Mouse (Mus musculus): ENCODE data around the gene Gprin1. TPM values are rescaled to one million over a fixed set of nuclear protein-coding genes. Genes with fewer than 3 reads are reported as not detected.

The Gprin1 gene
- total and polyA plus RNA-seq, 3 experiments, result not detected

DNA sequence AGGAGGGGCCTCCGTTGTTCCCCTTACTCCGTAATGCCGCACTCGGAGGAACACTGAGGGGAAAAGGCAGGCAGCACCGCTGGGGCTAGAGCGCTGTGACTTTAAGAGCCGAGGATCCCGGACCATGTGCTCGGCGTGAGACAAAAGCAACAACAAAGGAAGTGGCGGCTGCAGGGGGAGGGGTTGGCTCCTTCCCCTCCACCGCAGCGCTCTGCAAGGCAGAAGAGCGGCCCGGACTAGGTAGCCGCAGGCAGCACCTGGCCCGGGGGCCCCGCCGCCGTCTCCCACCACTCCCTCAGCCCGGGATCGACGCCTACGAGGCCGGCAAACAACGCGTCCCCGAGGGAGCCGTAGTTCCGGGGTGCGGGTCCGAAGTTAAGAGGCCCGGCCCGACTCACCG is 62.6 kb downstream of the Gprin1 start:
- H3K9me3 ChIP-seq (replicated peaks; ENCODE audit: insufficient read depth, low read length), result no peaks in the 10 kb centered on the region
- peak; percentile 89 for DNase-seq (ENCODE audit: low read depth, low spot score)
- peak overlapping the region; percentile 79 to 87 for H3K4me3 ChIP-seq (ENCODE audit: control insufficient read depth in 1 of 2, insufficient read depth in 1 of 2, low read depth in 2 of 2, low read length in 2 of 2)
- peaks cover 50% of the 10 kb centered on the region for H3K79me2 ChIP-seq (ENCODE audit: control insufficient read depth, insufficient read depth, low read length, poor library complexity)
- TF ChIP-seq MYC (IDR thresholded peaks at IDR 0.05; ENCODE audit: low read depth, low read length) (peak; percentile 96), USF1 (IDR thresholded peaks at IDR 0.05; ENCODE audit: low read depth, low read length) (peak; percentile 62; the same call in 1 of the 2 replicates), MAX (IDR thresholded peaks at IDR 0.05; ENCODE audit: low read length) (peak; percentile 97), SIN3A (IDR thresholded peaks at IDR 0.05; ENCODE audit: low read length) (peak; percentile 100), NELFE (IDR thresholded peaks at IDR 0.05; ENCODE audit: low read depth, low read length) (peak; percentile 5; the same call in 1 of the 2 replicates), POLR2A (IDR thresholded peaks at IDR 0.05; ENCODE audit: control insufficient read depth in 1 of 2, insufficient read depth in 1 of 2, low read depth in 1 of 2, low read length in 2 of 2, poor library complexity in 1 of 2) (0 out of 4 replicates have a peak, but pooled peaks of 1 of the 2 experiments have one; percentile 26), HCFC1 (IDR thresholded peaks at IDR 0.05; ENCODE audit: low read depth, low read length) (peak; percentile 64), ZMIZ1 (IDR thresholded peaks at IDR 0.05; ENCODE audit: low read depth, low read length) (no peak; the same call in 1 of the 2 replicates), ZC3H11A (IDR thresholded peaks at IDR 0.05; ENCODE audit: low read depth, low read length) (no peak), MXI1 (IDR thresholded peaks at IDR 0.05; ENCODE audit: low read depth, low read length) (peak; percentile 99), ZNF384 (IDR thresholded peaks at IDR 0.05; ENCODE audit: low read depth, low read length) (no peak), TBP (IDR thresholded peaks at IDR 0.05; ENCODE audit: low read depth, low read length) (no peak), ELF1 (IDR thresholded peaks at IDR 0.05; ENCODE audit: low read depth, low read length) (peak; percentile 76), UBTF (IDR thresholded peaks at IDR 0.05; ENCODE audit: borderline replicate concordance, insufficient read depth, low read depth, low read length) (peak; percentile 63; the same call in 1 of the 2 replicates), CHD2 (IDR thresholded peaks at IDR 0.05; ENCODE audit: low read length) (no peak), ETS1 (IDR thresholded peaks at IDR 0.05; ENCODE audit: low read depth, low read length) (peak; percentile 47)
- H3K27ac ChIP-seq (ENCODE audit: control insufficient read depth, low read depth, low read length), result peak overlapping the region; percentile 63
- H3K27me3 ChIP-seq (ENCODE audit: control insufficient read depth in 1 of 2, insufficient read depth in 2 of 2, low read length in 2 of 2), result no peaks in the 10 kb centered on the region
- peaks cover 4 to 31% of the 10 kb centered on the region in 2 experiments; a peak in 3 of 4 replicates for H3K36me3 ChIP-seq (ENCODE audit: control insufficient read depth in 1 of 2, insufficient read depth in 2 of 2, low read length in 2 of 2)
- H3K4me1 ChIP-seq (ENCODE audit: control insufficient read depth in 1 of 2, insufficient read depth in 2 of 2, low read length in 2 of 2), result peaks cover 7 to 33% of the 10 kb centered on the region in 2 experiments
- peak overlapping the region; percentile 90 for H3K9ac ChIP-seq (ENCODE audit: control insufficient read depth, low read depth, low read length, poor library complexity, severe bottlenecking)

Other genes starting within 250 kb of the Gprin1 start
- 4.9 and 5.6 TPM in 2 replicates for gene Simc1, start 246.1 kb downstream of the Gprin1 start, total RNA-seq (2012; rRNA removed)
- gene Simc1, start 246.1 kb downstream of the Gprin1 start, polyA plus RNA-seq (2012; ENCODE audit: insufficient read depth in 1 of 2, insufficient read length in 2 of 2, low read depth in 1 of 2, low replicate concordance in 2 of 2, missing spikeins in 1 of 2), result 10 to 100 TPM in 1 of 2 experiments, not detected in 1; 11.9 TPM
- 32.0 and 34.2 TPM in 2 replicates for gene 4833439L19Rik, start 184.4 kb downstream of the Gprin1 start, total RNA-seq (2012; rRNA removed)
- gene 4833439L19Rik, start 184.4 kb downstream of the Gprin1 start, polyA plus RNA-seq (2012; ENCODE audit: insufficient read depth in 1 of 2, insufficient read length in 2 of 2, low read depth in 1 of 2, low replicate concordance in 2 of 2, missing spikeins in 1 of 2), result 10 to 100 TPM in 1 of 2 experiments, not detected in 1; 53.8 TPM
- gene Arl10, start 174.9 kb downstream of the Gprin1 start, total RNA-seq (2012; rRNA removed), result 3.8 and 5.1 TPM in 2 replicates
- gene Arl10, start 174.9 kb downstream of the Gprin1 start, polyA plus RNA-seq (2012; ENCODE audit: insufficient read depth in 1 of 2, insufficient read length in 2 of 2, low read depth in 1 of 2, low replicate concordance in 2 of 2, missing spikeins in 1 of 2), result 10 to 100 TPM in 1 of 2 experiments, not detected in 1; 10.9 TPM
- gene Nop16, start 159.8 kb downstream of the Gprin1 start, total RNA-seq (2012; rRNA removed), result 126 and 131 TPM in 2 replicates
- gene Nop16, start 159.8 kb downstream of the Gprin1 start, polyA plus RNA-seq (2012; ENCODE audit: insufficient read depth in 1 of 2, insufficient read length in 2 of 2, low read depth in 1 of 2, low replicate concordance in 2 of 2, missing spikeins in 1 of 2), result 100 to 1,000 TPM in 1 of 2 experiments, not detected in 1; 172 TPM
- 54.0 and 59.8 TPM in 2 replicates for gene Higd2a, start 159.7 kb downstream of the Gprin1 start, total RNA-seq (2012; rRNA removed)
- gene Higd2a, start 159.7 kb downstream of the Gprin1 start, polyA plus RNA-seq (2012; ENCODE audit: insufficient read depth in 1 of 2, insufficient read length in 2 of 2, low read depth in 1 of 2, low replicate concordance in 2 of 2, missing spikeins in 1 of 2), result 100 to 1,000 TPM in 1 of 2 experiments, not detected in 1; 131 TPM
- gene Cltb, start 138.5 kb downstream of the Gprin1 start, total RNA-seq (2012; rRNA removed), result 23.5 and 25.0 TPM in 2 replicates
- 10 to 100 TPM in 1 of 2 experiments, not detected in 1; 59.9 TPM for gene Cltb, start 138.5 kb downstream of the Gprin1 start, polyA plus RNA-seq (2012; ENCODE audit: insufficient read depth in 1 of 2, insufficient read length in 2 of 2, low read depth in 1 of 2, low replicate concordance in 2 of 2, missing spikeins in 1 of 2)
- 27.8 and 31.4 TPM in 2 replicates for gene Faf2, start 128.1 kb downstream of the Gprin1 start, total RNA-seq (2012; rRNA removed)
- 10 to 100 TPM in 1 of 2 experiments, not detected in 1; 39.3 TPM for gene Faf2, start 128.1 kb downstream of the Gprin1 start, polyA plus RNA-seq (2012; ENCODE audit: insufficient read depth in 1 of 2, insufficient read length in 2 of 2, low read depth in 1 of 2, low replicate concordance in 2 of 2, missing spikeins in 1 of 2)
- gene Rnf44, start 56.0 kb downstream of the Gprin1 start, total RNA-seq (2012; rRNA removed), result 10.4 and 10.7 TPM in 2 replicates
- gene Rnf44, start 56.0 kb downstream of the Gprin1 start, polyA plus RNA-seq (2012; ENCODE audit: insufficient read depth in 1 of 2, insufficient read length in 2 of 2, low read depth in 1 of 2, low replicate concordance in 2 of 2, missing spikeins in 1 of 2), result 10 to 100 TPM in 1 of 2 experiments, not detected in 1; 60.5 TPM
- gene Cdhr2, start 48.4 kb downstream of the Gprin1 start, total RNA-seq (2012; rRNA removed), result not detected in 2 replicates
- not detected for gene Cdhr2, start 48.4 kb downstream of the Gprin1 start, polyA plus RNA-seq (2012; ENCODE audit: insufficient read depth in 1 of 2, insufficient read length in 2 of 2, low read depth in 1 of 2, low replicate concordance in 2 of 2, missing spikeins in 1 of 2)
- not detected in 2 replicates for gene Sncb, start 16.7 kb upstream of the Gprin1 start, total RNA-seq (2012; rRNA removed)
- gene Sncb, start 16.7 kb upstream of the Gprin1 start, polyA plus RNA-seq (2012; ENCODE audit: insufficient read depth in 1 of 2, insufficient read length in 2 of 2, low read depth in 1 of 2, low replicate concordance in 2 of 2, missing spikeins in 1 of 2), result not detected
- not detected in 2 replicates for gene Eif4e1b, start 34.1 kb upstream of the Gprin1 start, total RNA-seq (2012; rRNA removed)
- gene Eif4e1b, start 34.1 kb upstream of the Gprin1 start, polyA plus RNA-seq (2012; ENCODE audit: insufficient read depth in 1 of 2, insufficient read length in 2 of 2, low read depth in 1 of 2, low replicate concordance in 2 of 2, missing spikeins in 1 of 2), result not detected
- 3.3 and 4.1 TPM in 2 replicates for gene Tspan17, start 39.5 kb upstream of the Gprin1 start, total RNA-seq (2012; rRNA removed)
- 10 to 100 TPM in 1 of 2 experiments, not detected in 1; 23.0 TPM for gene Tspan17, start 39.5 kb upstream of the Gprin1 start, polyA plus RNA-seq (2012; ENCODE audit: insufficient read depth in 1 of 2, insufficient read length in 2 of 2, low read depth in 1 of 2, low replicate concordance in 2 of 2, missing spikeins in 1 of 2)
- not detected in 2 replicates for gene Unc5a, start 199.5 kb upstream of the Gprin1 start, total RNA-seq (2012; rRNA removed)
- not detected for gene Unc5a, start 199.5 kb upstream of the Gprin1 start, polyA plus RNA-seq (2012; ENCODE audit: insufficient read depth in 1 of 2, insufficient read length in 2 of 2, low read depth in 1 of 2, low replicate concordance in 2 of 2, missing spikeins in 1 of 2)